Mouse (Mus musculus) neural tube, embryonic 14.5 days (tissue): ENCODE data around the gene Cdk17. TPM values are rescaled to one million over a fixed set of nuclear protein-coding genes. Genes with fewer than 3 reads are reported as not detected.

Experiments used
- ATAC-seq: fragments of 200-750 bp; cut with Nextera tagmentation; 2 replicates; pipeline ENCODE4 v1.8.0; 2017; ENCODE audit warnings: low read depth, mild to moderate bottlenecking, moderate TSS enrichment, moderate library complexity
- H3K27ac ChIP-seq: fragments of 300-500 bp; sonication (generic); 2 replicates; pipeline ENCODE4 v1.5.1; 2014; ENCODE audit warnings: low read depth, mild to moderate bottlenecking, control low read depth, low read length, moderate library complexity, mixed read lengths
- H3K27me3 ChIP-seq: fragments of 300-500 bp; sonication (generic); 2 replicates; pipeline ENCODE4 v1.6.1; 2014; ENCODE audit warnings: low read length; ENCODE audit not compliant: control insufficient read depth, insufficient read depth
- H3K36me3 ChIP-seq: fragments of 300-500 bp; sonication (generic); 2 replicates; pipeline ENCODE4 v1.6.1; 2014; ENCODE audit warnings: low read length, mixed read lengths; ENCODE audit not compliant: control insufficient read depth, insufficient read depth
- H3K4me1 ChIP-seq: fragments of 300-500 bp; sonication (generic); 2 replicates; pipeline ENCODE4 v1.6.1; 2014; ENCODE audit warnings: low read length; ENCODE audit not compliant: control insufficient read depth, insufficient read depth
- H3K4me2 ChIP-seq: fragments of 300-500 bp; sonication (generic); 2 replicates; pipeline ENCODE4 v1.6.1; 2014; ENCODE audit warnings: mild to moderate bottlenecking, low read depth, low read length, control low read depth
- H3K4me3 ChIP-seq: fragments of 300-500 bp; sonication (generic); 2 replicates; pipeline ENCODE4 v1.5.1; 2014; ENCODE audit warnings: low read depth, low read length, control low read depth, mixed read lengths
- H3K9ac ChIP-seq: fragments of 300-500 bp; sonication (generic); replicated peaks from 2 replicates; pipeline ENCODE4 v1.6.1; 2014; ENCODE audit warnings: low read depth, mild to moderate bottlenecking, control low read depth, low read length, mixed read lengths
- H3K9me3 ChIP-seq: fragments of 300-500 bp; sonication (generic); 2 replicates; pipeline ENCODE4 v1.6.1; 2016; ENCODE audit warnings: low read length; ENCODE audit not compliant: control insufficient read depth
- WGBS: fragments of 180-500 bp; shearing (Covaris S2); extraction: QIAGEN DNeasy Blood & Tissue Kit; methylation state at CpG from one replicate; pipeline ENCODE4 v1.1.7; 2014; 5-methylcytosine and 5-hydroxymethylcytosine counted together
- polyA plus RNA-seq: library from polyadenylated mRNA; unstranded; fragments of >200 nt; fragmentation: Nextera tagmentation; extraction: Ambion mirVana; gene quantifications from 2 replicates; pipeline ENCODE4 v1.2.1, GENCODE M21; 2014

Cdk17 gene
- polyA plus RNA-seq, 1 experiment from 2014 or later = 62.8 TPM

- Histone ChIP-seq H3K9ac (no peak overlapping the region), H3K4me3 (no peak overlapping the region), H3K9me3 (no peaks in the 10 kb centered on the region), H3K27me3 (no peaks in the 10 kb centered on the region), H3K27ac (no peak overlapping the region), H3K4me2 (no peak overlapping the region), H3K4me1 (no peaks in the 10 kb centered on the region), H3K36me3 (no peaks in the 10 kb centered on the region)
- WGBS = 84% methylated on average over 4 of the region's 4 CpGs
- no peak for ATAC-seq
Observed at GRCm38 (mm10) chr10:93303231-93303630, 142.6 kb downstream of the Cdk17 start.

- Histone ChIP-seq H3K27ac (no peak overlapping the region), H3K9ac (no peak overlapping the region), H3K36me3 (no peaks in the 10 kb centered on the region), H3K9me3 (no peaks in the 10 kb centered on the region), H3K4me3 (no peak overlapping the region), H3K4me2 (no peak overlapping the region), H3K4me1 (0 out of 2 replicates have a peak, but pooled peaks cover 9% of the 10 kb centered on the region), H3K27me3 (no peaks in the 10 kb centered on the region)
- ATAC-seq = no peak
- WGBS = 76% methylated on average over 6 of the region's 6 CpGs
Observed at GRCm38 (mm10) chr10:93305946-93306345, 145.3 kb downstream of the Cdk17 start.

- no peak for ATAC-seq
- Histone ChIP-seq H3K4me1 (0 out of 2 replicates have a peak, but pooled peaks cover 9% of the 10 kb centered on the region), H3K9me3 (no peaks in the 10 kb centered on the region), H3K4me2 (no peak overlapping the region), H3K36me3 (no peaks in the 10 kb centered on the region), H3K4me3 (no peak overlapping the region), H3K9ac (no peak overlapping the region), H3K27me3 (no peaks in the 10 kb centered on the region), H3K27ac (no peak overlapping the region)
- 88% methylated on average over 11 of the region's 11 CpGs for WGBS
Observed at GRCm38 (mm10) chr10:93306367-93306766, 145.7 kb downstream of the Cdk17 start.

DNA sequence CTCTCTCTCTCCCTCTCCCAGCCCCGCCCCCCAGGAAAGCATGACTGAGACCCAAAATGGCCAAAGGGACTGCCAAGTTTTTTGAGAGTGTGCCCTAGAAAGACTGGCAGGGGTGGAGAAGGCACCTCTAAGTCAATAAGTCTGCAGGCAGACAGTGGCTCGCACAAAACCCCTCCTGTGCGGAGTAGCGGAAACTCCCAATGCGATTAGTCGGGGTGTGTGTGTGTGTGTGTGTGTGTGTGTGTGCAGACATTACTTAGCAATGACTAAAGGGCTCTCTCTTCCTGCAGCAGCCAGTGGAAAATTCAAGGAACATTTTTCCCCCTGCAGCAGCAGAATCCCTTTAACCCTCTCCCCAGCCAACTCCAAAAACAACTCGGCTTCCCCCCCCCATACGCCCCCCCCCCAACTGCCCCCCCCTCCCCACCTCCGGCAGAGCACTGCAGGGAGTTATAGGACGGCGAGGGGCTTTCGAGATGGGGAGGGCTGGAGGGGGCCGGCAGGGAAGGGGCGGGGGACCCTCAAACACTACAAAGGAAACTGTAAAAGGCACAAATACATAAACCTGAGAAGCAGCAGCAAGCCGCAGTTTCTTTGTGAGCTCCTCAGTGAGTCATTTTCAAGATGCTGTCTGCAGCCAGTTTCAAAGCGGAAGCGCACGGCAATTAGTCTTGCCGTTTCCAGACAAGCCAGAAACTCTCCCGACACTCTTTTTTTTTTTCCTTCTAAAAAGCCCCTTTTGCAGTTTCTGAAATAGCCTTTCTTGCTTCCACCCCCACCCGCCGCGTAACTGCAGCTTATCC, 148.7 kb downstream of the Cdk17 start:
- Histone ChIP-seq H3K4me2 (peak overlapping the region; percentile 86), H3K4me1 (0 out of 2 replicates have a peak, but pooled peaks cover 9% of the 10 kb centered on the region), H3K27ac (peak overlapping the region; percentile 75), H3K36me3 (no peaks in the 10 kb centered on the region), H3K4me3 (peak overlapping the region; percentile 40), H3K9me3 (no peaks in the 10 kb centered on the region), H3K27me3 (no peaks in the 10 kb centered on the region), H3K9ac (peak overlapping the region; percentile 63)
- peak; percentile 68 for ATAC-seq
- 0% methylated on average over 18 of the region's 23 CpGs for WGBS

GRCm38 (mm10) chr10:93309934-93310621, 149.4 kb downstream of the Cdk17 start:
- WGBS = under 1% methylated on average over 43 of the region's 43 CpGs
- no peaks in the 10 kb centered on the region for H3K36me3 ChIP-seq
- peak overlapping the region; percentile 63 for H3K9ac ChIP-seq
- ATAC-seq = peak; percentile 34; the same call in 1 of the 2 replicates
- peak overlapping the region; percentile 86 for H3K4me2 ChIP-seq
- peak overlapping the region; percentile 75 for H3K27ac ChIP-seq
- no peaks in the 10 kb centered on the region for H3K9me3 ChIP-seq
- H3K4me3 ChIP-seq = peak overlapping the region; percentile 40
- H3K4me1 ChIP-seq = 0 out of 2 replicates have a peak, but pooled peaks cover 9% of the 10 kb centered on the region
- no peaks in the 10 kb centered on the region for H3K27me3 ChIP-seq

- WGBS = under 1% methylated on average over 36 of the region's 53 CpGs
- Histone ChIP-seq H3K4me1 (0 out of 2 replicates have a peak, but pooled peaks cover 9% of the 10 kb centered on the region), H3K36me3 (no peaks in the 10 kb centered on the region), H3K27ac (peak within 1 kb of the TSS; percentile 75), H3K9ac (peak within 1 kb of the TSS; percentile 63), H3K4me3 (peak within 1 kb of the TSS; percentile 40), H3K9me3 (no peaks in the 10 kb centered on the region), H3K4me2 (peak within 1 kb of the TSS; percentile 86), H3K27me3 (no peaks in the 10 kb centered on the region)
- peak; percentile 83 for ATAC-seq
Observed at GRCm38 (mm10) chr10:93310721-93311411, 150.2 kb downstream of the Cdk17 start, which contains the start of gene Elk3. Gene Elk3 (minus strand): TSS chr10:93311135.

- ATAC-seq = no peak
- Histone ChIP-seq H3K27me3 (no peaks in the 10 kb centered on the region), H3K36me3 (no peaks in the 10 kb centered on the region), H3K9me3 (no peaks in the 10 kb centered on the region), H3K4me1 (0 out of 2 replicates have a peak, but pooled peaks cover 9% of the 10 kb centered on the region), H3K4me2 (peak overlapping the region; percentile 86), H3K27ac (no peak overlapping the region), H3K4me3 (peak overlapping the region; percentile 40), H3K9ac (no peak overlapping the region)
- 6% methylated on average over 4 of the region's 4 CpGs for WGBS
Observed at GRCm38 (mm10) chr10:93311576-93311975, 150.9 kb downstream of the Cdk17 start.
